ENCODE assay signal across 8 mouse cellular contexts in the genomic region with DNA sequence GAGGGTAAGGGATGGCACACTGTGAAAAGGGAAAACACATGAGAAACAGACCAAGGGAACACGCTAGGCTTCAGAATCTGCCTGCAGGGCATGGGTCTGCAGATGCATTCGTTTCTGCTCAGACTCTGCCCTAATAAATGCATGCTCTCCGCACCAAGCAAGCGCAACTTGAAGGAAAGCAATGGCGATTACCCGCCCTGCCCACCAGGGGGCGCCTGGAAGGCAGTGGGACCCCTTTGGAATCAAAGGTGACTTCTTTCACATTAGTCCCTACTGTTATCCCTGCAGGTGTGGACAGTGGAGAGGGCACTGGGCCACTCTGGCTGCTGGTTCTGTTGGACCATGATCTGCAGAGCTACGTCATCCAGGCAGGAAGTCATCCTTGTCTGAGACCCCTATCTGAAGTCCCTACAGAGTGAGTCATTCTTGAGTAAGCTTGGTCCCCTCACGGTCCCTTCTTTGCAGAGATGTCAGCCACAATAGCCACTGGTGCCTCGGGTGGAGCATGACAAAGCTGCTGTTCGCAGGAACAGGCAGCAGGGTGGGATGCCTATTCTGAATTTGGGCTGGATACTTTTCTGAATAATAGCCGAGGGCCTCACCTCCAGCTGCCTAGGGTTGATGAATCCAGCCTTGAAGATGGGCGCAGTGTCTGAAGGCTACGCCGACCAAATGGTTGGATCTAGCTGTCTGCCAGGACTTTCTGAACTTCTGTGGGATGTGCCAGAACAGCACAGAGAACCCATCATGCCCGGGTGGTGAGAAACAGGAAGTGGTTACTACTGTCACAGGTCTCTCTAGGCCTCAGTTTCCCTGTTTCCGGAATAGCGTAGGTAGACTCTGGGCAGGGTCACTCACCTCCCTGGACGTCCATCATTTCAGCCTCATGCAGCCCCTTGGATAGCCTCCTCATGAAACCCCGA. TPM values are rescaled to one million over a fixed set of nuclear protein-coding genes. Genes with fewer than 3 reads are reported as not detected.
DNase-seq lines count a peak whose midpoint lies in the region; ATAC-seq and TF ChIP-seq lines count a peak whose summit lies in the region.

No protein-coding gene starts in this region.

- TF ChIP-seq CTCF in forebrain, postnatal 0 days (IDR thresholded peaks at IDR 0.05; ENCODE audit: low read depth), result peak; percentile 77

- H3K9me3 ChIP-seq in forebrain, postnatal 0 days (ENCODE audit: low read length), result no peaks in the 10 kb centered on the region
- no peaks in the 10 kb centered on the region for H3K9me3 ChIP-seq in forebrain, embryonic 12.5 days
- H3K9me3 ChIP-seq in heart, embryonic 14.5 days (ENCODE audit: control insufficient read depth, low read length), result no peaks in the 10 kb centered on the region
- H3K9me3 ChIP-seq in limb, embryonic 12.5 days, result no peaks in the 10 kb centered on the region

- H3K4me3 ChIP-seq in forebrain, postnatal 0 days (ENCODE audit: low read depth, low read length), result no peak overlapping the region
- H3K4me3 ChIP-seq in forebrain, embryonic 12.5 days (replicated peaks), result no peak overlapping the region
- no peak overlapping the region for H3K4me3 ChIP-seq in heart, embryonic 14.5 days (ENCODE audit: control insufficient read depth in 1 of 2, insufficient read depth in 1 of 2, low read depth in 1 of 2, low read length in 2 of 2)
- no peak overlapping the region for H3K4me3 ChIP-seq in limb, embryonic 12.5 days (replicated peaks)

- no peak for ATAC-seq in forebrain, postnatal 0 days
- ATAC-seq in forebrain, embryonic 12.5 days (ENCODE audit: low FRiP score), result no peak
- ATAC-seq in heart, embryonic 14.5 days (ENCODE audit: insufficient number of reproducible peaks, insufficient read depth, low FRiP score, low read depth), result no peak
- ATAC-seq in limb, embryonic 12.5 days (ENCODE audit: insufficient number of reproducible peaks, insufficient read depth, low FRiP score, low TSS enrichment, low read depth), result 0 out of 2 replicates have a peak, but pooled peaks have one; percentile 37

- H3K27me3 ChIP-seq in forebrain, postnatal 0 days (ENCODE audit: insufficient read depth, low read length), result no peaks in the 10 kb centered on the region
- no peaks in the 10 kb centered on the region for H3K27me3 ChIP-seq in forebrain, embryonic 12.5 days
- no peaks in the 10 kb centered on the region for H3K27me3 ChIP-seq in heart, embryonic 14.5 days (ENCODE audit: control insufficient read depth, insufficient read depth, low read length)
- H3K27me3 ChIP-seq in limb, embryonic 12.5 days, result no peaks in the 10 kb centered on the region

- no peaks in the 10 kb centered on the region for H3K36me3 ChIP-seq in forebrain, postnatal 0 days (ENCODE audit: insufficient read depth)
- H3K36me3 ChIP-seq in forebrain, embryonic 12.5 days (replicated peaks), result no peaks in the 10 kb centered on the region
- peaks cover 27% of the 10 kb centered on the region for H3K36me3 ChIP-seq in heart, embryonic 14.5 days (ENCODE audit: control insufficient read depth, insufficient read depth, low read length)
- H3K36me3 ChIP-seq in limb, embryonic 12.5 days, result peaks cover 8% of the 10 kb centered on the region

- 60% methylated on average over 20 of the region's 20 CpGs for WGBS in forebrain, postnatal 0 days
- 55% methylated on average over 20 of the region's 20 CpGs for WGBS in forebrain, embryonic 12.5 days
- WGBS in heart, embryonic 14.5 days, result 51% methylated on average over 20 of the region's 20 CpGs
- 48% methylated on average over 20 of the region's 20 CpGs for WGBS in limb, embryonic 12.5 days

- no peak overlapping the region for H3K9ac ChIP-seq in forebrain, postnatal 0 days
- H3K9ac ChIP-seq in forebrain, embryonic 12.5 days, result no peak overlapping the region
- H3K9ac ChIP-seq in heart, embryonic 14.5 days (ENCODE audit: low read length), result no peak overlapping the region
- H3K9ac ChIP-seq in limb, embryonic 12.5 days (replicated peaks), result peak overlapping the region; percentile 27; the same call in 1 of the 2 replicates

- H3K27ac ChIP-seq in forebrain, postnatal 0 days (ENCODE audit: low read depth, low read length), result no peak overlapping the region
- H3K27ac ChIP-seq in forebrain, embryonic 12.5 days, result no peak overlapping the region
- H3K27ac ChIP-seq in heart, embryonic 14.5 days (replicated peaks in 1 of 2; ENCODE audit: control insufficient read depth in 1 of 2, insufficient read depth in 1 of 2, low read depth in 2 of 2, low read length in 2 of 2), result peak overlapping the region; percentile 39 to 79; a peak in 3 of 4 replicates
- H3K27ac ChIP-seq in limb, embryonic 12.5 days, result peak overlapping the region; percentile 80

- H3K4me1 ChIP-seq in forebrain, postnatal 0 days (ENCODE audit: insufficient read depth), result no peaks in the 10 kb centered on the region
- peaks cover 13% of the 10 kb centered on the region for H3K4me1 ChIP-seq in forebrain, embryonic 12.5 days
- H3K4me1 ChIP-seq in heart, embryonic 14.5 days (ENCODE audit: control insufficient read depth in 2 of 2, insufficient read depth in 2 of 2, low read length in 2 of 2), result peaks cover 25 to 34% of the 10 kb centered on the region in 2 experiments
- peaks cover 46% of the 10 kb centered on the region for H3K4me1 ChIP-seq in limb, embryonic 12.5 days (replicated peaks)

- DNase-seq in forebrain, postnatal 0 days, result peak; percentile 58
- peak; percentile 54 for DNase-seq in CD4-positive helper T cell, adult 2 months (ENCODE audit: low read depth, low spot score)
- peak; percentile 49 for DNase-seq in brain, adult 2 months (ENCODE audit: low read depth, low spot score)
- DNase-seq in retina, postnatal 1 day, result peak; percentile 77
- DNase-seq in right cerebral cortex, postnatal 36 days (ENCODE audit: low spot score in 2 of 2), result no peak

- no peak overlapping the region for H3K4me2 ChIP-seq in forebrain, postnatal 0 days (ENCODE audit: low read depth)
- no peak overlapping the region for H3K4me2 ChIP-seq in forebrain, embryonic 12.5 days
- no peak overlapping the region for H3K4me2 ChIP-seq in heart, embryonic 14.5 days (ENCODE audit: low read length)
- H3K4me2 ChIP-seq in limb, embryonic 12.5 days, result peak overlapping the region; percentile 7; the same call in 1 of the 2 replicates

RNA-seq across cellular contexts. Expression of gene Ppif, which starts 32.5 kb away (rescaled TPM):
- 33.3 and 39.7 TPM in 2 replicates for total RNA-seq in forebrain, postnatal 0 days (2014; rRNA removed)
- 35.0 and 35.3 TPM in 2 replicates for polyA plus RNA-seq in forebrain, postnatal 0 days (2015; fragmentation: Nextera tagmentation; extraction: Ambion mirVana)
- 32.4 and 35.6 TPM in 2 replicates for polyA plus RNA-seq in forebrain, embryonic 12.5 days (2016; fragmentation: Nextera tagmentation; extraction: Ambion mirVana)
- polyA plus RNA-seq in heart, embryonic 14.5 days (2014; fragmentation: Nextera tagmentation; extraction: Ambion mirVana), result 99.2 and 105 TPM in 2 replicates
- polyA plus RNA-seq in limb, embryonic 12.5 days (2016; fragmentation: Nextera tagmentation; extraction: Ambion mirVana), result 29.2 and 32.9 TPM in 2 replicates

RNA-seq across cellular contexts. Expression of gene Zcchc24, which starts 42.4 kb away (rescaled TPM):
- 25.4 and 28.7 TPM in 2 replicates for total RNA-seq in forebrain, postnatal 0 days (2014; rRNA removed)
- 11.1 and 14.7 TPM in 2 replicates for polyA plus RNA-seq in forebrain, postnatal 0 days (2015; fragmentation: Nextera tagmentation; extraction: Ambion mirVana)
- polyA plus RNA-seq in forebrain, embryonic 12.5 days (2016; fragmentation: Nextera tagmentation; extraction: Ambion mirVana), result 12.3 and 14.2 TPM in 2 replicates
- polyA plus RNA-seq in heart, embryonic 14.5 days (2014; fragmentation: Nextera tagmentation; extraction: Ambion mirVana), result 31.8 and 33.0 TPM in 2 replicates
- 28.6 and 32.6 TPM in 2 replicates for polyA plus RNA-seq in limb, embryonic 12.5 days (2016; fragmentation: Nextera tagmentation; extraction: Ambion mirVana)

Comparison
In these comparisons a context has a peak if more than half of its experiments do, and no peak if none do; other contexts are left out.
1. DNase-seq: peak in forebrain, postnatal 0 days (single experiment), CD4-positive helper T cell, adult 2 months (single experiment), brain, adult 2 months (single experiment) and retina, postnatal 1 day (single experiment); none in right cerebral cortex, postnatal 36 days (0 of 2).
2. H3K27ac ChIP-seq: peak in heart, embryonic 14.5 days (2 of 2) and limb, embryonic 12.5 days (single experiment); none in forebrain, postnatal 0 days (single experiment) and forebrain, embryonic 12.5 days (single experiment).